Mouse (Mus musculus) liver, adult 2 months (tissue): ENCODE results near the gene Kcnn3.

Experiments
- CTCF ChIP-seq: fragments of 200-500 bp; IDR thresholded peaks from 2 replicates; pipeline ENCODE4 v1.5.1; 2011; ENCODE audit warnings: low read depth, low read length, control low read depth
- POLR2A ChIP-seq: fragments of 200-500 bp; IDR thresholded peaks from 2 replicates; pipeline ENCODE4 v1.6.1; 2011; ENCODE audit warnings: low read length, control low read depth; ENCODE audit not compliant: insufficient read depth; ENCODE audit errors: extremely low read depth

DNA sequence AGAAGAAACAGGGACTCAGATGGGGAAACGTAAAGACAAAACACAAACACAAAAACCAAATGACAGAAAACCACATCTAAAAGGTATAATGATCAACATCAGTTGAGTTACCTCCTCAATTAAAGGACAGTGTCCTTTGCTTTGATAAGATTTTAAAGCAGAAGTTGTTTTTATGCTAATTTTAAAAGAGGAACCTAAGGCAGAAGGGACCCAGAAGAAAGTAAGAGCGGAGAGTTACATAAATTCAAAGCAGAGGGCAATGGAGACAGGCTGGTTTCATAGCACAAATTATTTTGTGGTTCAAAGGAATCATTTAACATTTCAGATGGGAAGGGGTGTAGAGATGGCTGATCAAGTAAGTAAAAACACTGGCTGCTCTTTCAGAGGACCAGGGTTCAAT is 97.4 kb downstream of the Kcnn3 start:
- TF ChIP-seq POLR2A (no peak), CTCF (no peak)
